Mouse (Mus musculus): ENCODE data around the gene Atcay.
"Not testable (repeated sequence)": the region's sequence is repeated elsewhere in the genome, so short reads cannot be mapped to it uniquely, and the experiment has no call there.

DNA sequence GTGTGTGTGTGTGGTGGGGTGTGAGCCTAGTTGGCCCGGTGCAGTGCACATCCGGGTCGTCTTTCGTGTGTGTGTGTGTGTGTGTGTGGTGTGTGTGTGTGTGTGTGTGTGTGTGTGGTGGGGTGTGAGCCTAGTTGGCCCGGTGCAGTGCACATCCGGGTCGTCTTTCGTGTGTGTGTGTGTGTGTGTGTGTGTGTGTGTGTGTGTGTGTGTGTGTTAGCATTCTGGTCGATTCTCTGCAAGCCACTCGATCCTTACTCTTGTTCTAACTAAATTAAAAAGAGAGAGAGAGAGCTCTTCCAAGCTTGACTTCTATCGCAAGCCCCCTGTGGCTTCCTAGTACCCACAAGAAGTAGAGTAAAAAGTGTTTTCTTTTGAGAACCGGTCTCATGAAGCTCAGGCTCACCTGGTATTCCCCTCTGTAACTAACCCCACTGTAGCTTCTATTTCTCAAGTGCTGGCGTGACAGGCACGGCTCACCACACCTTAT lies 61.2 kb downstream of the Atcay start:
- TF ChIP-seq CTCF, POLR2A (IDR thresholded peaks at IDR 0.05; ENCODE audit: extremely low read depth, insufficient read depth, low read length): not testable (repeated sequence)
